Mouse (Mus musculus) bone marrow, adult 2 months (tissue): ENCODE measurements at regions not wholly inside any gene's neighbourhood (a gene's known extent, or its start where the extent isn't known, plus 50 kb on each side); places are given as distances from the start of the nearest gene placed in this dataset.

Source experiments
- H3K27ac ChIP-seq: fragments of 200-500 bp; 2 replicates; pipeline ENCODE4 v1.5.1; 2012; ENCODE audit warnings: low read depth, mild to moderate bottlenecking, control low read depth, inconsistent platforms, low read length; ENCODE audit not compliant: control insufficient read depth, poor library complexity, insufficient read depth
- H3K4me1 ChIP-seq: fragments of 200-500 bp; 2 replicates; pipeline ENCODE4 v1.6.1; 2011; ENCODE audit warnings: low read length; ENCODE audit not compliant: control insufficient read depth, insufficient read depth
- H3K4me3 ChIP-seq: fragments of 200-500 bp; replicated peaks from 2 replicates; pipeline ENCODE3; 2011; ENCODE audit warnings: mild to moderate bottlenecking, low read depth, low read length, control low read depth; ENCODE audit not compliant: control insufficient read depth
- CTCF ChIP-seq: fragments of 200-500 bp; IDR thresholded peaks from 2 replicates; pipeline ENCODE4 v1.5.1; 2011; ENCODE audit warnings: low read length, control low read depth; ENCODE audit not compliant: control insufficient read depth, insufficient read depth
- POLR2A ChIP-seq: fragments of 200-500 bp; IDR thresholded peaks from 2 replicates; pipeline ENCODE4 v1.6.1; 2011; ENCODE audit warnings: low read depth, mild to moderate bottlenecking, control low read depth, low read length, borderline replicate concordance; ENCODE audit not compliant: control insufficient read depth
- WGBS: fragments of 180-500 bp; shearing (Covaris S2); methylation state at CpG from one replicate; pipeline ENCODE4 v1.1.7; 2018; 5-methylcytosine and 5-hydroxymethylcytosine counted together

DNA sequence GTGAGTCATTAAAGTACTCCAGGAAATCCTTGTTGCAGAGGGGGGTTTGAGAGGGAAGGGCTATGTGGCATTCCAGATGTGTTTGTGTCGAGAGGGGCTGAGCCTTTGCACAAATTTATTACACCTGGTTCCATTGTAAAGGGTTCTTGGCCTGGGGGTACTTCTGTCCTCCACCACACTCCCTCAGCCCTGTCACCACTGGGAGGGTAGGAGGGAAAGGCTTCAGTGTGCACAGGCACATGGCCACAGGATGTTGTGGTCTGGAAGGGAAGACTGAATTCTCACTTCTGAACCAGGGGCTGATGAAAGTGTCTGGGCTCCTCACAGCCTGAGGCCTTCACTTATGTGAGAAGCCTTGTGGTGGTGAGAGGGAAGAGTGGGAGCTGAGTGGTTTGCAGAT lies 473.8 kb upstream of the Zfp462 start:
- no peak overlapping the region for H3K4me3 ChIP-seq
- H3K4me1 ChIP-seq, result no peaks in the 10 kb centered on the region
- TF ChIP-seq CTCF, result no peak
- TF ChIP-seq POLR2A, result no peak
- 25% methylated on average over 1 of the region's 1 CpGs for WGBS
- no peak overlapping the region for H3K27ac ChIP-seq

GRCm38 (mm10) chr4:54481766-54482165 lies 463.1 kb upstream of the Zfp462 start:
- H3K4me3 ChIP-seq, result no peak overlapping the region
- 8% methylated on average over 2 of the region's 2 CpGs for WGBS
- H3K27ac ChIP-seq, result no peak overlapping the region
- H3K4me1 ChIP-seq, result no peaks in the 10 kb centered on the region; the same call in 1 of the 2 replicates
- TF ChIP-seq POLR2A, result no peak
- TF ChIP-seq CTCF, result no peak

- WGBS, result 84% methylated on average over 6 of the region's 6 CpGs
Observed at GRCm38 (mm10) chr4:54493074-54493473, 451.8 kb upstream of the Zfp462 start.

GRCm38 (mm10) chr4:54497312-54497994 lies 447.4 kb upstream of the Zfp462 start:
- WGBS, result 91% methylated on average over 2 of the region's 2 CpGs
- Histone ChIP-seq H3K4me1 (no peaks in the 10 kb centered on the region), H3K4me3 (no peak overlapping the region), H3K27ac (no peak overlapping the region)
- TF ChIP-seq POLR2A, result no peak

More at GRCm38 (mm10) chr4:54493074-54493473, 451.8 kb upstream of the Zfp462 start:
- Histone ChIP-seq H3K4me3 (no peak overlapping the region), H3K4me1 (no peaks in the 10 kb centered on the region), H3K27ac (no peak overlapping the region)
- TF ChIP-seq POLR2A (no peak), CTCF (no peak)

- WGBS, result 47% methylated on average over 1 of the region's 1 CpGs
- TF ChIP-seq POLR2A, result no peak
- no peak for TF ChIP-seq CTCF
Observed at GRCm38 (mm10) chr4:54515934-54516333, 428.9 kb upstream of the Zfp462 start.

GRCm38 (mm10) chr4:54523283-54523682 lies 421.6 kb upstream of the Zfp462 start:
- no peak for TF ChIP-seq CTCF
- no peak for TF ChIP-seq POLR2A

More at GRCm38 (mm10) chr4:54515934-54516333, 428.9 kb upstream of the Zfp462 start:
- Histone ChIP-seq H3K4me3 (no peak overlapping the region), H3K4me1 (no peaks in the 10 kb centered on the region), H3K27ac (no peak overlapping the region)

GRCm38 (mm10) chr4:54526003-54526586 lies 418.8 kb upstream of the Zfp462 start:
- no peak for TF ChIP-seq POLR2A
- TF ChIP-seq CTCF, result no peak
- 63% methylated on average over 5 of the region's 5 CpGs for WGBS

More at GRCm38 (mm10) chr4:54523283-54523682, 421.6 kb upstream of the Zfp462 start:
- no peaks in the 10 kb centered on the region; the same call in 1 of the 2 replicates for H3K4me1 ChIP-seq
- no peak overlapping the region; the same call in 1 of the 2 replicates for H3K27ac ChIP-seq
- 4% methylated on average over 5 of the region's 5 CpGs for WGBS
- no peak overlapping the region for H3K4me3 ChIP-seq

DNA sequence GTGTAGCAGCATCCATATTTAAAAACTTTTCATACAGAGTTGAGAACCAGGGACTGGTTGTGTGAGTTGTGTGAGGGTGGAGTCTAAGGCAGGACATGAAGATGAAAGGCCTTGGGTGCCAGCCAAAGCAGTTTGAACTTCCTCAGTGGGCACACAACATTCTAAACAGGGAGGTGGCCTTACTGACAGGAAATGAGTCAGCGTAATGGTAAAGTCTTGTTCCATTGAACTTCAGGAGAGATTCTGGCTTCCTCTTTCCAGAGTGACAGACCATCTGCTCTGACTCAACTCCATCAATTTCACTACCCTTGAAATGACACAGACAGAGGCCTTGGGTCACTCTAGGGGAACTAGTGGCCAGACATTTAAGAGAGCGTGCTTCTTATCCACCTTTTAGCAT lies 417.2 kb upstream of the Zfp462 start:
- TF ChIP-seq CTCF (no peak), POLR2A (no peak)
- H3K27ac ChIP-seq, result peak overlapping the region; percentile 45; the same call in 1 of the 2 replicates
- 9% methylated on average over 2 of the region's 2 CpGs for WGBS
- H3K4me3 ChIP-seq, result no peak overlapping the region
- no peaks in the 10 kb centered on the region; the same call in 1 of the 2 replicates for H3K4me1 ChIP-seq

More at GRCm38 (mm10) chr4:54526003-54526586, 418.8 kb upstream of the Zfp462 start:
- Histone ChIP-seq H3K4me3 (no peak overlapping the region), H3K27ac (no peak overlapping the region), H3K4me1 (no peaks in the 10 kb centered on the region; the same call in 1 of the 2 replicates)

GRCm38 (mm10) chr4:54531739-54532138 lies 413.1 kb upstream of the Zfp462 start:
- 72% methylated on average over 2 of the region's 2 CpGs for WGBS
- H3K4me3 ChIP-seq, result no peak overlapping the region
- TF ChIP-seq CTCF, result no peak
- TF ChIP-seq POLR2A, result no peak

More at GRCm38 (mm10) chr4:54531739-54532138, 413.1 kb upstream of the Zfp462 start:
- Histone ChIP-seq H3K27ac (no peak overlapping the region), H3K4me1 (no peaks in the 10 kb centered on the region; the same call in 1 of the 2 replicates)
